Mouse (Mus musculus): ENCODE measurements around the gene Ubr4. TPM values are rescaled to one million over a fixed set of nuclear protein-coding genes. Genes with fewer than 3 reads are reported as not detected.

Gene Ubr4
- polyA plus RNA-seq, 1 experiment from 2014 or later: 51.8 TPM

Small RNA genes lying within 50 kb of the gene (microRNA-seq; reads per million reads assigned to microRNA genes)
- gene Gm24245 (8.1 reads per million, percentile 18 among the genes with 10 or more reads in this experiment), gene Gm25732 (3.3 reads per million, percentile 4 among the genes with 10 or more reads in this experiment)

Other genes starting within 250 kb of the Ubr4 start
- 359 and 362 TPM in 2 replicates for gene Minos1, start 221.5 kb upstream of the Ubr4 start, polyA plus RNA-seq (2016; fragmentation: Nextera tagmentation; extraction: Ambion mirVana)
- 330 and 349 TPM in 2 replicates for gene Capzb, start 159.7 kb upstream of the Ubr4 start, polyA plus RNA-seq (2016; fragmentation: Nextera tagmentation; extraction: Ambion mirVana)
- 15.9 and 16.1 TPM in 2 replicates for gene Pqlc2, start 41.9 kb upstream of the Ubr4 start, polyA plus RNA-seq (2016; fragmentation: Nextera tagmentation; extraction: Ambion mirVana)
- 99.7 and 103 TPM in 2 replicates for gene Akr7a5, start 41.9 kb upstream of the Ubr4 start, polyA plus RNA-seq (2016; fragmentation: Nextera tagmentation; extraction: Ambion mirVana)
- 144 and 166 TPM in 2 replicates for gene Mrto4, start within 50 bp of the Ubr4 start, polyA plus RNA-seq (2016; fragmentation: Nextera tagmentation; extraction: Ambion mirVana)
- gene Emc1, start within 50 bp of the Ubr4 start, polyA plus RNA-seq (2016; fragmentation: Nextera tagmentation; extraction: Ambion mirVana): 32.3 and 38.5 TPM in 2 replicates
- gene Iffo2, start 177.9 kb downstream of the Ubr4 start, polyA plus RNA-seq (2016; fragmentation: Nextera tagmentation; extraction: Ambion mirVana): 3.3 and 3.5 TPM in 2 replicates